Mouse (Mus musculus) gastrocnemius, postnatal 10 days (tissue): ENCODE data around the gene Pptc7. TPM values are rescaled to one million over a fixed set of nuclear protein-coding genes. Genes with fewer than 3 reads are reported as not detected.
A peak's percentile ranks its signal among the peaks of the same experiment; 100 is the strongest.

Experiments used
- DNase-seq: peaks from one replicate; pipeline ENCODE4 v3.0.0; 2021; ENCODE audit warnings: mixed read lengths
- long read RNA-seq, 2 experiments: library from polyadenylated mRNA; stranded (forward); transcript quantifications; one replicate each; pipeline ENCODE4 v2.0.0; 2021
- total RNA-seq, 2 experiments: library from RNA; stranded (reverse); gene quantifications; 2 replicates each; pipeline ENCODE4 v1.2.3; 2021

Gene Pptc7
- 10 to 100 TPM; 30.0 to 36.1 TPM for total RNA-seq
- long read RNA-seq, experiment 1, full-length matches to known transcripts, result 14 of 31 reads
- long read RNA-seq, experiment 1, partial matches to known transcripts, result 13 of 31 reads
- long read RNA-seq, experiment 1, other reads (novel, unspliced or antisense), result 4 of 31 reads
- long read RNA-seq, experiment 2, full-length matches to known transcripts, result 13 of 34 reads
- long read RNA-seq, experiment 2, partial matches to known transcripts, result 18 of 34 reads
- long read RNA-seq, experiment 2, other reads (novel, unspliced or antisense), result 3 of 34 reads

- peak; percentile 96 for DNase-seq
These were observed at the start of gene Pptc7 for GRCm38 (mm10) chr5:122284183-122285028. TSS of gene Pptc7 (plus strand) at chr5:122284365.

DNA sequence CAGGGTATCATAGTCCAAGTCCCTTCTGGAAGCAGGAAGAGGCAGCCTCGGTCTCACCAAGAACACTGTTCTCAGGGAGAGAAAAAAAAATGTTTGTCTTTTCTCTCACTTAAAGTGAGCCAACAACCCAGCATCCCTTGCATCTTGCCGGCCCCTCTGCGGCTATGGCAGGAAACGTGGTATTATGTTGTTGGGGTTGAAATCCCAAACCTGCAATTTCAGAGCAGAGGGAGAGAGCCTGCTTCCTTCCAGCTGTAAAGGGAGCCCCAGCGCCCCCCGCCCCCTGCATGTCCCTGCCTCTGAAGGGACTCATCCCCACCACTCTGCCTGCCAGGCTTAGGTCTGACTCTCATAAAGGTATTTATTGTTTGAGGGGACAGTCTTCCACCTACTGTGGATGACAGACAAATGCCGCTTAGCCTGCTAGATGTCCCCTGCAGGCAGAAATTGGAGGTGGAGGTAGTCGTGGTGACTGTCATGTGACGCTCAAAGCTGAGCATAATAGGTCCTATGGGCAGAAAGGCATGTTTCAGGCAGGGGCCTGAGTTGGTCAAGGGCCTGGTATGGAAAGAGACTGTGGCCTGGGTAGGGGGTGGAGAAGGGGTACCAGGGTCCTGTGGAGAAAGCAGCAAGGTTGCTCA is 48.8 kb upstream of the Pptc7 start:
- no peak for DNase-seq

DNA sequence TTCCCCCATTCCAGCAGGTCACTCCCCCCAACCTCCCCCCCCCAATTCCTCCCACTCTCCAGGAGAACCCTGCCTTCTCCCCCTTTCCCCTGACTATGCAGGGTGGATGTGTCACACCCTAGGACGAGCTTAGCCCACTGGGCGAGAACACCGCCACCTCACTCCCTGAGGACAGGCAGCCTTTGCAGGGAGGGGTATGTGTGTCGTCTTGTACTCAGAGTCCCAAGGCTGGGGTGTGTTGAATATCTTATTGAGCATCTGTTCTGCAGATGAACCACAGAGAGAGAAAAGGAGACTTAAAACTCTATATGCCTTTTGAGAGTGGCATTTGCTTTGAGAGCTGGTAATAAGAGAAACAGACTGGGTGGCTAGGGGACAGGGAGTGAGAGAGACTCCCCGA is 47.0 kb upstream of the Pptc7 start:
- DNase-seq, result no peak

- DNase-seq, result no peak
These were observed 44.5 kb upstream of the Pptc7 start for GRCm38 (mm10) chr5:122239618-122240017.

GRCm38 (mm10) chr5:122240521-122240920 is 43.6 kb upstream of the Pptc7 start:
- DNase-seq, result no peak

- DNase-seq, result no peak
These were observed 43.2 kb upstream of the Pptc7 start for GRCm38 (mm10) chr5:122240989-122241388.

- DNase-seq, result no peak
These were observed 41.5 kb upstream of the Pptc7 start for GRCm38 (mm10) chr5:122242521-122243123.

GRCm38 (mm10) chr5:122243781-122244523 is 40.2 kb upstream of the Pptc7 start:
- no peak for DNase-seq

- DNase-seq, result no peak
These were observed 39.0 kb upstream of the Pptc7 start for GRCm38 (mm10) chr5:122245186-122245585.

DNA sequence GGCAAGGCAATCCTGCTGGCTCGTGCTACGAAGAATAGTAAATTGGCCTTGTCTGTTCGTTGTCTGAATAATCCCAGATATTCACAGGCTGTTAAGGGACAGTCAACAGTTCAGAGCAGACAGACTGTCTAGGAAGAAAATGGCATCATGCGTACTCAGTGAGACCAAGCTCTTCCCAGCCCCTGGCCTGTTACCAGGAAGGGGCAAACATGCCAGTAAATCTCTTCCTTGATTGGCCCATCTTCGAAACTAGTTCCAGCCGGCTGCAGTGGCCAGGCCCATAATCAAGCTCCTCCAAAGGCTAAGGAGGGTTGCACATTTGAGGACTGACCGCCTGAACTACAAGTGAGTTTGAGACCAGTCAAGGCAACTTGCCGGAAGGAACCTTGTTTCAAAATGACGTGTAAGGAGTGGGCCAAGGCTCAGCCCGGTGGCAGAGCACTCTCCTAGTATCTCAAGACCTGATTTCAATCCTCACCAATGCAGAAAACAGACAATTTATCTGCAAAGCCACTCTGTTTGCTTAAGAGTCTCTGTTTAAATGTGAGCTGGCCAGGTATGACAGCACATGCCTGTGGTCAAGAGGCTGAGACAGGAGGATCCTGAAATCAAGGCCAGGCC is 37.5 kb upstream of the Pptc7 start:
- DNase-seq, result no peak

- DNase-seq, result no peak
These were observed 36.6 kb upstream of the Pptc7 start for GRCm38 (mm10) chr5:122247529-122247928.

- no peak for DNase-seq
These were observed 36.2 kb upstream of the Pptc7 start for GRCm38 (mm10) chr5:122247934-122248333.

GRCm38 (mm10) chr5:122249281-122249680 is 34.9 kb upstream of the Pptc7 start:
- DNase-seq, result no peak

DNA sequence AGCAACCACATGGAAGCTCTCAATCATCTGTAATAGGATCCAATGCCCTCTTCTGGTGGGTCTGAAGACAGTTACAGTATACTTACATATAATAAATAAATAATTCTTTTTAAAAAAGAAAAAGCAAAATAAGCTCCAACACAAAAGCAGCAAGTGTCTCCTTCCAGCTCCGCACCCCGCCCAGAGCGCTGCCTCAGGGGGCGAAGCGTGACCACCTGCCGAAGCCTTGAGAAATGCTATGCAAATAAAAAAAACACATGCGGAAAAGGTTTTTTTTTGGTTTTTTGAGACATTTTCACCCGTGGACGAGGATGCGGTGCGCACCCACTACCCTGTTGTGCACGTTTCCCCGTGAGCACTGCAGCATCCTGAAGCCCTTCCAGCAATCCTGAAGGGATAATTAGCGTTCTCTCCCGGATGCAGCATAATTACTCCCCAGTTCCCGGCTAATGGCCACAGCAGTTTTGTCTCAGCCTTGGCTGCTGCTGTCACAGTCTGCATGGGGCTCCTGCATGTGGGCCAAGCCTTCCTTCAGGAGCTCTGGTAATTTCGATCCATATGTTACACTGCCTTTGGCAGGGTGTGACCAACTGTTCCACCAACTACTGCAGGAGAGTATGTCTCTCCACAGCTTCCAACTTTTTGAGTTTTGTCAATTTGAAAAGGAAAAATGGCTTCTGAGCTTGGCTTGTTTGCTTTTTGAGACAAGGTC is 32.1 kb upstream of the Pptc7 start:
- DNase-seq, result no peak

DNA sequence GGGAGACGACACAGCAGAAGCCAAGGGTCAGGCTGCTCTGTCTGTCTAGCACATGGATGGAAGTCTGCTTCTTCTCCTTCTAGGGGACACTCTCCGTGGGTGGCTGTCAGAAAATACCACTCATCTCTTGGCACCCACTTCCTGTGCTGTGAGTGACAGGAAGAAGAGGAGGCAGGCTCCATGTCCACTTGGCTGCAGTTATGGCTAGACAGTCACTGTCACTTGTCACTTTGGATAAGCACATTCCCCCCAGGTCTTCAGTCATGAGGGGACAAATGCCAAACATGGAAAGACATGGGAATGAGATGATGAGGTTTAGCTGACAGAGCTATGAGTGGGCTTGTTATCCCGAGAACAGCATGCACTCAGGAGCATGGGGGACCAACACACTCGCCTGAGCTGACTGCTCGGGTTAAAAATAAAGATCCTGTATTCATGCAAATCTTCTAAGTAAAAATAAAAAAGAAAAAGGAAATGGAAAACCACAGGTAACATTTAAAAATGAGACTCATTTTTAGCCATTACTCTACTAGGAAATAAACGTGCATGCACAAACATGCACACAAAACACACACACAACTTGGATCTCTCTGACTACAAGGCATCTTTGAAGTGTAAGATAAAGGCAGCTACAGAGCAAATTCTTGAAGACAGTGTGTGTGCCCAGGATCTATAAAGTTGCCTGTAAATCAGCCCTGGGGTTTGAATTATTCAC is 26.0 kb upstream of the Pptc7 start:
- DNase-seq, result no peak

DNA sequence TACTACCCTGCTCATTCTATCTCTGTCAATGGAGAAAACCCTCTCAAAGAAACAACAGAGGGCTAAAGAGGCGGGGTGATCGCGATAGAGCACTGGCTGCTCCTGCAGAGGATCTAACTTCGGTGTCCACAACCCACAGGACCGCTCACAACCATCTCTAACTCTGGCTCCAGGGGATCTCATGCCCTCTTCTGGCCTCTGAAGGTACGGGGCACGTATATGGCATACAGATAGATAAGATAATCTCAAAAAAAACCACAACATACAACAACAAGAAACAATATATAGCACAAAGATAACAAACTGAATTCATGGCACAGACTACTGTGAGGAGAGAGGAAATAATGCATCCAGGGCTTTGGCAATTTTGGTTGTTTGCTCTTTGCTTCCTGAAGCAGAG is 22.1 kb upstream of the Pptc7 start:
- DNase-seq, result no peak

GRCm38 (mm10) chr5:122263933-122264905 is 19.9 kb upstream of the Pptc7 start, which contains the start of gene Tctn1:
TSS of gene Tctn1 (minus strand) at chr5:122264460.
- DNase-seq, result peak; percentile 93

DNA sequence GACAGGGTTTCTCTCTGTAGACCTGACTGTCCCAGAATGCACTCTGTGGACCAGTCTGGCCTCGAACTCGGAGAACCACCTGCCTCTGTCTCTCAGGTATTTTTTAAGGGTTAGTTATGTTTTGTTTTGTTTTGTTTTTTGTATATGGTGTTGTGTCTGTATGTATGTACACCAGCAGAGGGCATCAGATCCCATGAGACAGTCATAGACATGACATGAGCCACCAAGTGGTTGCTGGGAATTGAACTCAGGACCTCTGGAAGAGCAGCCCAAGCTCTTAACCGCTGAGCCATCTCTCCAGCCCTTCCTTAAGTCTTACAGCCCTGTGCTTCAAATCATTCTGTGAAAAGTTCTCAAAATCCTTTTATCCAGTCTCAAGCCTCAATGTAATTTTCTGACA is 19.0 kb upstream of the Pptc7 start:
- no peak for DNase-seq

DNA sequence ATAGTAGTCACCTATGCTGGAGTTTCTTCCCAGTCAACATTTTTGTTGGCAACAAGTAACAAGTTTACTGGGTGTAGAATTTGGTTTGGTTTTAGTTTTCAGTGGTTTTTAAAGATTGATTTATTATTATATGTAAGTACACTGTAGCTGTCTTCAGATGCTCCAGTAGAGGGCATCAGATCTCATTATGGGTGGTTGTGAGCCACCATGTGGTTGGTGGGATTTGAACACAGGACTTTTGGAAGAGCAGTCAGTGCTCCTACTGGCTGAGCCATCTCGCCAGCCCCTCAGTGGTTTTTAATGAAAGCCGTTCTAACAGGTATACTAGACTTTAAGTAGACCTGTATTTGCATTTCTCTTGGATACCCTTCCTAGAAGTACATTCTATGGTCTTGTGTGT is 18.2 kb upstream of the Pptc7 start:
- DNase-seq, result no peak
